Mouse (Mus musculus) E14TG2a.4 (cell line): Measurements from ENCODE around the gene Zfp691.

Experiments used
- CTCF ChIP-seq: conservative IDR thresholded peaks from 2 replicates; pipeline ENCODE4 v1.5.1; 2014; ENCODE audit warnings: low read length
- POU5F1 ChIP-seq: IDR thresholded peaks from 2 replicates; pipeline ENCODE4 v1.6.1; 2014; ENCODE audit warnings: low read length, borderline replicate concordance

DNA sequence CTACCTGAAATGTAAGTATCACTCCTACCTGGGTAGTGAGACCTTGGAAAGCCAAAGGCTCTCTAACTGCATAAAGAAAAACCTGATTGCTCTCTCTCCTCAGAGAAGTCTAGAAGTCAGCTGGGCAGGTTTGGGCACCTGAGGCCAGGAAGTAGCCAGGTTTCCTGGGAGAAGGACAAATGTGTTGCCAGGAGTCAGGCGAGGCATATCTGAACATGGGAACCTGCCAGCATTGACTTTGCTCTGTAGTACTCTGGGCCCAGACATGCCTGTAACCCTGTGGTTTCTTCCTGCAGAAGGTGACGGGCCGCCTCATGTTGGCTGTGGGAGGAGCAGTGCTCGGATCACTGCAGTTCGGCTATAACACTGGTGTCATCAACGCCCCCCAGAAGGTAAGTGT is 53.9 kb downstream of the Zfp691 start:
- TF ChIP-seq CTCF (no peak), POU5F1 (no peak)
